8 mouse cellular contexts compared by ENCODE assay signal in the genomic region with DNA sequence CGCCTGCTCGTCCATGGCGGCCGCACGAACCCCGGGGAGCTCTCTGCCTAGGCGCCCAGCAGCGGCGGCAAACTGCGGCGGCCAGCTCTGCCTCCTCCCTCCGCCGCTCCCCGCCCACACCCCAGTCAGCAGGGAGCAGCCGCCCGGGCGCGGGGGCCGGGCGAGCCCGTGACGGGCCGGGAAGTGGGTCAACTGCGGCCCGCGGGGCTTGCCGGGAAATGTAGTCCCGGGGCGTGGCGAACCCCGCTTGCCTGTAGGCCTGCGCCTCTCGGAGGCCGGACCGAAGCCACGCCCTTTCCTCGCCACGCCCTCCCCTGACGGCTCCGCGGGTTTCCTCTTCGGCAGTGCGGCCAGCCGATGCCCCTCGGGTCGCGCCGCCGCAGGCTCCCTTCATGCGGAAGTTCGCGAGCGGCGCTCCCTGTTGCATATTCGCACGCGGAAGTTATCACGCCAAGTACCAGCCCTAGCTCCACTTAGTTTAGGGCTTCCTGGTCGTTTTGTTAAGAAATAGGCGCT. TPM values are rescaled to one million over a fixed set of nuclear protein-coding genes. Genes with fewer than 3 reads are reported as not detected.
DNase-seq lines count a peak whose midpoint lies in the region; ATAC-seq and TF ChIP-seq lines count a peak whose summit lies in the region.

No protein-coding gene starts in this region.

- peaks cover 23% of the 10 kb centered on the region for H3K4me1 ChIP-seq in embryonic facial prominence, embryonic 13.5 days
- H3K4me1 ChIP-seq in limb, embryonic 14.5 days (ENCODE audit: control insufficient read depth, insufficient read depth, low read length) = peaks cover 11% of the 10 kb centered on the region
- peaks cover 8% of the 10 kb centered on the region; the same call in 1 of the 2 replicates for H3K4me1 ChIP-seq in midbrain, postnatal 0 days (ENCODE audit: insufficient read depth, low read length)

- H3K9me3 ChIP-seq in embryonic facial prominence, embryonic 13.5 days = no peaks in the 10 kb centered on the region
- H3K9me3 ChIP-seq in limb, embryonic 14.5 days (ENCODE audit: control insufficient read depth, low read length) = no peaks in the 10 kb centered on the region
- no peaks in the 10 kb centered on the region for H3K9me3 ChIP-seq in midbrain, postnatal 0 days (ENCODE audit: low read length)

- H3K9ac ChIP-seq in embryonic facial prominence, embryonic 13.5 days = peak overlapping the region; percentile 97
- peak overlapping the region; percentile 92 for H3K9ac ChIP-seq in limb, embryonic 14.5 days (ENCODE audit: low read depth, low read length, severe bottlenecking)
- H3K9ac ChIP-seq in midbrain, postnatal 0 days (replicated peaks; ENCODE audit: low read length, poor library complexity, severe bottlenecking) = peak overlapping the region; percentile 95

- H3K27ac ChIP-seq in embryonic facial prominence, embryonic 13.5 days = peak overlapping the region; percentile 94
- H3K27ac ChIP-seq in limb, embryonic 14.5 days (replicated peaks; ENCODE audit: low read depth, low read length) = peak overlapping the region; percentile 85
- peak overlapping the region; percentile 79 for H3K27ac ChIP-seq in midbrain, postnatal 0 days (ENCODE audit: low read depth, low read length)

- no peaks in the 10 kb centered on the region for H3K27me3 ChIP-seq in embryonic facial prominence, embryonic 13.5 days
- H3K27me3 ChIP-seq in limb, embryonic 14.5 days (ENCODE audit: control insufficient read depth, insufficient read depth, low read length) = no peaks in the 10 kb centered on the region
- H3K27me3 ChIP-seq in midbrain, postnatal 0 days (ENCODE audit: insufficient read depth, low read length) = no peaks in the 10 kb centered on the region

- WGBS in embryonic facial prominence, embryonic 13.5 days = under 1% methylated on average over 60 of the region's 60 CpGs
- WGBS in limb, embryonic 14.5 days = under 1% methylated on average over 14 of the region's 60 CpGs
- under 1% methylated on average over 22 of the region's 60 CpGs for WGBS in midbrain, postnatal 0 days

- peak; percentile 100 for DNase-seq in 3134 (ENCODE audit: extremely low read depth, insufficient read length, low spot score)
- peak; percentile 100 for DNase-seq in adrenal gland, postnatal 36 days
- peak; percentile 99 for DNase-seq in heart, adult 8-10 months (ENCODE audit: low spot score)
- DNase-seq in kidney, adult 9 months = peak; percentile 99
- peak; percentile 98 for DNase-seq in limb, embryonic 14.5 days (ENCODE audit: low spot score)
- DNase-seq in midbrain, postnatal 0 days (ENCODE audit: low spot score) = peak; percentile 97
- peak; percentile 100 for DNase-seq in spleen, postnatal 14 days (ENCODE audit: low spot score in 2 of 2)

- ATAC-seq in embryonic facial prominence, embryonic 13.5 days (ENCODE audit: insufficient number of reproducible peaks, insufficient read depth, low FRiP score, low TSS enrichment, low read depth) = peak; percentile 98
- peak; percentile 99 for ATAC-seq in limb, embryonic 14.5 days (ENCODE audit: low FRiP score, low read depth)
- peak; percentile 98 for ATAC-seq in midbrain, postnatal 0 days (ENCODE audit: low FRiP score)

- no peak for TF ChIP-seq CTCF in midbrain, postnatal 0 days (IDR thresholded peaks at IDR 0.05)

- no peaks in the 10 kb centered on the region for H3K36me3 ChIP-seq in embryonic facial prominence, embryonic 13.5 days
- H3K36me3 ChIP-seq in limb, embryonic 14.5 days (ENCODE audit: control insufficient read depth, insufficient read depth, low read length) = no peaks in the 10 kb centered on the region
- no peaks in the 10 kb centered on the region for H3K36me3 ChIP-seq in midbrain, postnatal 0 days (ENCODE audit: insufficient read depth, low read length)

- peak; percentile 80; the same call in 1 of the 2 replicates for TF ChIP-seq POLR2A in limb, embryonic 14.5 days (IDR thresholded peaks at IDR 0.05; ENCODE audit: borderline replicate concordance, extremely low read depth, insufficient read depth, insufficient read length)

- H3K4me2 ChIP-seq in embryonic facial prominence, embryonic 13.5 days = peak overlapping the region; percentile 72
- peak overlapping the region; percentile 80 for H3K4me2 ChIP-seq in limb, embryonic 14.5 days (replicated peaks; ENCODE audit: low read depth, low read length, severe bottlenecking)
- H3K4me2 ChIP-seq in midbrain, postnatal 0 days (ENCODE audit: low read depth, low read length, poor library complexity, severe bottlenecking) = peak overlapping the region; percentile 67

- peak overlapping the region; percentile 96 for H3K4me3 ChIP-seq in embryonic facial prominence, embryonic 13.5 days
- peak overlapping the region; percentile 99 for H3K4me3 ChIP-seq in limb, embryonic 14.5 days (replicated peaks; ENCODE audit: low read length)
- peak overlapping the region; percentile 99 for H3K4me3 ChIP-seq in midbrain, postnatal 0 days (ENCODE audit: low read depth, low read length)

RNA-seq across cellular contexts. Expression of gene Strn, which starts 0.5 kb away (rescaled TPM):
- total RNA-seq in adrenal gland, postnatal 36 days (2021) = 10 to 100 TPM; 21.7 to 25.9 TPM
- 5.2 and 5.6 TPM in 2 replicates for polyA plus RNA-seq in embryonic facial prominence, embryonic 13.5 days (2015; fragmentation: Nextera tagmentation; extraction: Ambion mirVana)
- total RNA-seq in heart, adult 8-10 months (2022) = 10 to 100 TPM; 20.0 to 25.9 (median 24.3) TPM
- polyA plus RNA-seq in limb, embryonic 14.5 days (2012; rRNA removed) = 8.5 TPM in 2 replicates
- polyA plus RNA-seq in limb, embryonic 14.5 days (2014; fragmentation: Nextera tagmentation; extraction: Ambion mirVana) = 7.1 and 7.2 TPM in 2 replicates
- total RNA-seq in midbrain, postnatal 0 days (2014; rRNA removed) = 22.4 and 23.3 TPM in 2 replicates
- 3.8 and 4.2 TPM in 2 replicates for polyA plus RNA-seq in midbrain, postnatal 0 days (2015; fragmentation: Nextera tagmentation; extraction: Ambion mirVana)

Comparison
In these comparisons a context has a peak if more than half of its experiments do, and no peak if none do; other contexts are left out.
1. Peak in every context shown above with its lines: DNase-seq, ATAC-seq, H3K4me3 ChIP-seq and H3K27ac ChIP-seq.